Mouse (Mus musculus) kidney, adult 9 months (tissue): ENCODE results near the gene Dlg2.
A peak's percentile ranks its signal among the peaks of the same experiment; 100 is the strongest.

Experiments
- DNase-seq: peaks from one replicate; pipeline ENCODE4 v3.0.0; 2022

Dlg2 gene

DNA sequence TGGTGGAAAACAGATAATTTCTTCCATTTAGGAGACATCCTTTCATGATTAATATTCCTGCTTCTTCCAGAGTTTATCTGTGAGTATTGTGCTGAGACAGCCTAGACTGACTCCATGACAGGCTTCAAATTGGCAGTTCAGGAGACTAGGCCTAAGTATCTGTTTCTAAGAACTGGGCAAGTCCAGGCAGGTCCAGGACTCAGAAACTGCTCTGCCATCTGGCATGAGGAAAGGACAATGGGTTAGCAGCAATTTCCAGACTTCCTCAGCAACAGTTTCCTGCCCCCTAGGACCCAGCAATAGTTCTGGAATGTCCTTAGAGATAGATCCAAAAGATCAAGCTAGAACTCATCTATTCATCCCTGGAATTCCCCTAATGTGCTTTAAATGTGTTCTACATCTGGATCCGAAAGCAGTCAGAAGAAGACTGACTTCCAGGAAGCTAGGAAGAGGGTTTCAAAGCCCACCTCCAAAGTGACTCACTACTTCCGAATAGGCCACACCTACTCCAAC, 64.4 kb downstream of the Dlg2 start:
- no peak for DNase-seq

DNA sequence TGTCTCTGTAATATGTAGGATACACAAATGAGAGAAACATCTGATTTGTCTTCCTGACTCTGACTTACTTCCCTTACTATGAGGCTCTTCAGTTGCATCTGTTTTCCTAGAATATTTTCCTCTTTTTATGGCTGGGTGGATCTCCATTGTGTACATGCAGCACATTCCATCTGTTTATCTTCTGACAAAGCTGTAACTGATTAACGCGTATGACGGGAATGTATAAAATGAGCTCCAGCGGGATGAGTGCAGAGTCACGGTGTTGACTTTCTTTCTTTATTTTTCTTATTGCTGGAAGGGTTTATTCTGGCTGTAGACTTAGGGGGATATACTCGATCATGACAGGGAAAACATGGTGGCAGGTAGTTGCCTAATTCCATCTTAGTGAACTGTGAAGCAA, 76.9 kb downstream of the Dlg2 start:
- no peak for DNase-seq

DNA sequence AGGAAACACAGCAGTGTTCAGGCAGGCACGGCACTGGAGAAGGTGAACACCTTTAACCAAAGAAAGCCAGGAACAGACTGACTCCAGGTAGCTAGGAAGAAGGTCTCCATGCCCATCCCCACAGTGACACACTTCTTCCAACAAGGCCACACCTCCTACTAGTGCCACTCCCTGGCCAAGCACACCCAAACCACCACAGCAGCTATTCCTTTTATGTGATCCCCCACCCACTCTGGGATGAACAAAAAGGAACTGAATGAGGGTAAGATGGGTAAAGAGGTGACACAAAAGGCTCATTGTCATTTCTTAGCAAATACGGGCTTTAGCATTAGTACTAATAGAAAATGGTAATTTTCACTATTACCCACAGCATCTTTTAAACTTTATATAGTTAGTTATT, 77.9 kb downstream of the Dlg2 start:
- DNase-seq = no peak

DNA sequence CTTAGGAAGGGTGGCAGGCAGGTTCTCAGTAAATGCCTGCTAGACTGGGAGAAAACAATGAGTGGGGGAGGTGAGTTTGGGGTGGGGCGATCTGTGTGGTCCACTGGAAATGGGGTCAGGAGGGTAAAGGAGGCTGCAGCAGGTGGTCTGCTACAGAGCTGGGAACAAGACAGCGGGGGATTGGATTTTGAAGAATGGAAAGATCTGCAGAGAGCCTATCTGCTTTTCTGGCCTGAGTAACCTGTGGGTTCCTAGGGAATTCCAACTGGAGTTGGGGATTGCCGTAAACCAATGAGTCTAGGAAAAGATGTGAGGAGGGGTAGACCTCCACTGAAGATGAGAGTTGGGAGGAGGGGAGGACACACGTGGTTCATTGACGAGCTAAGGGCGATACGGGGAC, 92.7 kb downstream of the Dlg2 start:
- DNase-seq = no peak

DNA sequence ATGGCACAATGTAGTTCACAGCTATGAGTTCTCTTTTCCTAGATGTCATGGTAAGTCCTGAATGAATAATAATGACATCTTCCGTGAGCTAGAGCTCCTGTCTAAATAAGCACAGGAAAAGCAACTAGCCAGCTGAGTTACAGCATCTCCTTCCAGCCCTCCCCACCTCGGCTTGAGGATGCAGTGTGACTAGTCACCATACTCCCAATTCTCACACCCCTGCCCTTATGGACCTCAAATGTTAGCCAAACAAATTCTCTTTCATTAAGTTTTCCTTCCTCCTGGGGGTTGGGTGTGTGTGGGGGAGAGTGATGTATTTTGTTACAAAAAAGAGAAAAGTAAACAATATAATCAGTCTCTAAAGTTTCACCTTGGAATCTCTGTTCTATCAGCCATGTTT, 111.3 kb downstream of the Dlg2 start:
- no peak for DNase-seq

DNA sequence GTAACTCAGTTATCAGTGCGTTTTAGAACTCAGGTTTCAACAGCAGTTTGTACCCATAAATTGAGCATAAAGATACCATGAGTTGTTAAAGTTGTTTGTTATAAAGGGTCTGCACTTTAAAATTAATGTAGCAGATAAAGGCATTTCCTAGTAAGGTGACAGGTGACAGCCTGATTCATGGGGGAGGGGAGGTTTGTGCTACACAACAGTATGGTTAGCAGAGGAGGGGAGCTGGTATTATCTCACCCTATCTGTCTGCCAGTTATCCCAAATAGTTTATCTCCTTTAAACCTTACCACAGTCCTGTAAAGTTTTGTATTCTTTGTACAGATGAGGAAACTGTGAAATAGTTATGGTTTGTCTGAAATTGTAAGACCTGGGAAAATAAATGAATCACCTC, 111.8 kb downstream of the Dlg2 start:
- DNase-seq = no peak

DNA sequence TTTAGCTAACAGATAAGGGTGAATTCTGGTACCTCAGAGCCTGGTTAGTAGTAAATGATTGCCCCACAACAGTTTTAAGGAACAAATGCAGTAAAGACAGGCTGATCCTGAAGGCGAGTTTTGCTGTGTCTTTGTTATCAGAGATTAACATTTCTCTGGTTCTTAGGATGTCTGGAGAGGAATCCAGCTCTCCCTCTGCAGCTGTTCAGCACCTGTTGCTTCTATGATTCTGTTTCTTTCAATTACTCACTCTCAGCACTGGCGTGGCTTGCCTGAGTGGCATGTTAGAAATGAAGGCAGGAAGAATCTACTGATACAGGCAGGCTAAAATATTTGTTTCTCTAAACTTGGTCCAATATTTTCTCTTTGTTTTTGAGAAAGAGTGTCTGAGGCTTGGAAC, 133.3 kb downstream of the Dlg2 start:
- DNase-seq = no peak

DNA sequence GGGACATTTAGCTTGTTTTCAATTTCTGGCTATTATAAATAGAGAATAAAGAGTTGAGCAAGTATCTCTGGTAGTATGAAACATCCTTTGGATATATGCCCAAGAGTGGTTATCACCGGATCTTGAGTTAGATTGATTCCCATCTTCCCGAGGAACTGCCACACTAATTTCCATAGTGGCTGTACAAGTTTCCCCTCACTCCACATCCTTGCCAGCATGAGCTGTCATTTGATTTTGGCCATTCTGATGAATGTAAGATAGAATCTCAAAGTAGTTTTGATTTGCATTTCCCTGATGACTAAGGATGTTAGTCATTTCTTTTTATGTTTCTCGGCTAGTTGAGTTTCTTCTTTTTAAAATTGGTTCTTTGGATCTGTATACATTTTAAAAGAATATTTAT, 154.1 kb downstream of the Dlg2 start:
- DNase-seq = no peak

DNA sequence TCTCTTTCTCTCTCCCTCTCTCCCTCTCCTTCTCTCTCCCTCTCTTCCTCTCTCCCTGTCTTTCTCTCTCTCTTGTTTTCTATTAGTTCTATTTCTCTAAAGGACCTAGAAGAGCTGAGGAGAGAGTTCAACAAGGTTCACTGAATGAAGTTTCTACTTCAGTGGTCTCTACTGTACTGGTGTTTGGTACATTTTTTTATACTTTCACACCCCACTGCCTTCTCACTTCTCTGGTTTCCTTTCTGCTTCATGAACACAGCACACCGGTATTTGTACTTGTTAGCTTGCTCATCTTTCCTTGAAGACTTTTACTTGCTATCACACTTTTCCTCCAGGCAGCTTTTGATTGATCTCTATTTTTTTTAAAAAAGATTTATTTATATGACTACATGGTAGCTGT, 173.0 kb downstream of the Dlg2 start:
- no peak for DNase-seq

DNA sequence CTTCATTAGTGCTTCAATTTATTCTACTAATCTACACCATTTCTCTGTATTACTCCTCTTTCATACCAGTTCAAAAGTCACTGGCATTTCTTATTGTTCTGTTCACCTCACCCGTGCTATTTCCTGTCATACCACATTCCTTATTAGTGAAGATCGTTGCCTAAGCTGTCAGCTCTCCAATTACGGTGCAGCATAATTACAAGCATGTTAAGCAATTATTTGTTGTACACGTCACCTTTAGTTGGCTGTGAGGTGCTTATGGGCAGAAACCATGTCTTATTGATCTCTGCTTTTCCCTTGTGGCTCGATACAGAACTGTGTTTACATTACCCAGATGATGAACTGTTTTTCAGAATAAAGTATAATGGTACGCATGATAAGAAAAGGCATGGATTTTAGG, 174.7 kb downstream of the Dlg2 start:
- DNase-seq = no peak

DNA sequence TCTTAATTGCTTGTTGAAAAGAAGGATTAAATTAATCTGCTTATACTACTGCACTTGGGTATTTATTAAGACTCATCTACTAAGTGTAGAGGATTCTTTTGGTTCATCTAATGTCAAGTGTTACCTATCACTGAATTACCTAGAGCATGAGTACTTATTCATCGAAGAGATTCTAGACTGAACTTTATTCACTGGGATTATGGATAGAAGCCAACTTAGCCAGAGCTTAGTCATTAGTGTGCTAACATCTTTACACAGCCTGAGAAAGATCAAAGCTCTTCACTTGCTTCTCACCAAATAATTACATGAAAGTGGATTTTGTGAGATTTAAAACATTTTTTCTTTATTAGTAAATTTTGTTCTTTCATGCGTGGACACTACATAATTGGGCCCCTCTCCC, 175.1 kb downstream of the Dlg2 start:
- DNase-seq = no peak

DNA sequence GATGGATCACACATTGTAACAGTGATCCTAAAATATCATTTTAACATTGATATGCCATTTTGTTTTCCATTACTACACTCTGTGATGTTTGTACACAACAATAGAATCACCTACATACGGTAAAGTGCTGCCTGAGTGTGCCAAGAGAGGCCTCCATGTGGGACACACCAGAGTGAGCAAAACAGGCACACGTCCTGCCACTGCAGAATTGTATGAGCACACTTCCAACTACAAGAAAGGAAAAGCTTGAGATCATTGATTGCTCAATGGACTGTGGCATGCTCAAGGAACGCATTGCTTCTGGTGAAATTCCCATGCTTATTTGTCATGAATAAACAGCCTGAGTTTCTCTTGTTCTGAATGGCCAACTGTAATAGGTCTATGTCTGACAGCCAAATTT, 182.1 kb downstream of the Dlg2 start:
- peak; percentile 5 for DNase-seq

DNA sequence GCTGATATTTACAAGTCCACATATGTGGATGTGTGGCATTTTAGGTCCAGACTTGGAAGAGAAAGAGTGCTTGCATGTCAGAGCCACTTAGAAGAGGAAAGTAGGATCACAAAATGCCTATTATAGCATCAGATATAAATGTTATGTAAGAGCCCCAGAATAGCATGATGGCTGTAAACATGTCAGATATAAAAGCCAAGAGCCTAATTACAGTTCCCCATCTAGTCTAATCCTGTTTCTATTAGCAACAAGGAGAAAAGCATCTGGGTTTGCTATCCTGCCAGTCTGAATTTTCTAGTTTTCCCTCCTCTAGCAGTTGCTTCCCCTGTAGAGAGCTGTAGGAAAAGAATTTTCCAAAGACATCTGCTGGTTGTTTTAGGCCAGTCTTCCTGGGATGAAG, 217.6 kb downstream of the Dlg2 start:
- DNase-seq = no peak

DNA sequence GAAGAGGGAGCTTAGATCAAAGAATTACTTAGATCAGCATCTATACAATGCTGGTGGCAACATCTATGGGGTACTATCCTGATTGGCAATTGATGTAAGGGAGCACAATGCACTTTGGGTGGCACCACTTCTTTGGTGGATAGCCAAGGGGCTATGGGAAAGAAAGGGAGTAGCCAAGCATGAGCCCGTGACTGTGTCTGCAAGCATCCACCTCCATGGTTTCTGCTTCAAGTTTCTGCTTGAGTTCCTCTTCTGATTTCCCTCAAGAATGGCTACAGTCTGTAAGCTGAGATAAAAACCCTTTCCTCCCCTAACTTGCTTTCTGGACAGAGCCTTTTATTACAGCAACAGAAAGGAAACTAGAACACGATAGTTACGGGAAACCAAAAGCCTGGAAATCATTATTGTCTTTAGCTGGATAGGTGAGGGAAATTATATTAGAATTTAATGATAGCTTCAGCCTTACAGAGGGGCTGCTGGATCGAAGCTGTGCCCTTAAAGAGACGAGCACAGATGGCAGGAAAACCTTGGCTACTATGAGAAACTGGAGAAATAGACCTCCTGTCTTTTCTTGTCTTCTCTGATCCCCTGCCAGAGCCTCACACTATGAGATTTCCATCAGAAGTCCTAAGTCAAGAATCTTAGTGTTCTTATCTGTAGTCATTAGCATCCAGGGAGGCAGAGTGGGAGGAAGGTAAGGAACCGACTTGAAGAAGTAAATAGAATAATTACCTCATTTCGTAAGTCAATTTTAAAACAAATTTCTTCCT, 219.9 kb downstream of the Dlg2 start:
- no peak for DNase-seq

DNA sequence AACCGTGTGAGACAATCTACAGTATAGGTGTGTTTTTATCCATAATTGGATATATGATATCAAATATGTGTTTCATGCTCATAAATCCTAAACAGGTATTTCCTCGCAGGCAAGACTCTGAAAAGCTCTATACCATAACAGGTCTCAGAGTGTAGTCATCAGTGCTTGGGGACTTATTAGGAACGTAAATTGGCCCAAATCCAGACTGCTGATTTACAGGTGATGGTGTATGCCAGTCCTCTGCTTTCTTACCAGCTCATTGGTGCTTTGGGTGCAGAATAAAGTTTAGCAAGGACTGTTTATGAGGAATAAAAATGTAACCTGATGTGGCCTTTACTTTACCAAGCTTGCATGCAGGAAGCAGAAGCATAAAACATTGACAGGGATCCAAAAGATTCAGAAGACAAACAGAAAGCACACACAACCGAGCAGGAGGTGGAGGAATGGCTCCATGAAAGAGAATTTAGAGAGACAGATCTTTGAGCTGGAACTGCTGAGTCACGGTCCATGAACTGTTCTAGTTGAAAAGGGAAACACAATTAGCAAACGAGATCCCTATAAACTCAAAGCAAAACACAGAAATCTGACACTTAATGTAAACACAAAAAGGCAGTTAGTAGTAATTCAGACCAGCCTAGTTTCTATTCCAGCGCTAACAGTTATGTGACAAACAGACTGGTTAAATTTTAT, 226.8 kb downstream of the Dlg2 start:
- peak; percentile 11 for DNase-seq

DNA sequence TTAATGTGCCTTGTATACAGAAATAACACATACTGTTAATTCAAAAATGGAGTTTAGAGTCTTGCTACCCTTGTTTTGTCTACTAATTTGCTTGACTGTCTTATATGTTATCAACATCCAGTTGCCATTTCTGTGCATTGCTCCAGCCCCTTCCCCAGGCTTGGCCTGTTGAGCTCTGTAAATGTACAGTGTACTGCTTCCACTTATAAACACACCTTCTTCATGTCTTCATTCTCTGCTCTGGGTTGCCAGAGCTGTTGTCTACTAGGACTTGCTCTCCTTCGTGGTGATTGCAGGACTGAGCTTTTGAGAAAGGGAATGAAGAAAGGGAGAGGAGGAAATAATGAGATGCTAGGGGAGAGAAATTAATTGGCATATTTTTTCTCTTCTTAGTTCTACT, 227.5 kb downstream of the Dlg2 start:
- no peak for DNase-seq

DNA sequence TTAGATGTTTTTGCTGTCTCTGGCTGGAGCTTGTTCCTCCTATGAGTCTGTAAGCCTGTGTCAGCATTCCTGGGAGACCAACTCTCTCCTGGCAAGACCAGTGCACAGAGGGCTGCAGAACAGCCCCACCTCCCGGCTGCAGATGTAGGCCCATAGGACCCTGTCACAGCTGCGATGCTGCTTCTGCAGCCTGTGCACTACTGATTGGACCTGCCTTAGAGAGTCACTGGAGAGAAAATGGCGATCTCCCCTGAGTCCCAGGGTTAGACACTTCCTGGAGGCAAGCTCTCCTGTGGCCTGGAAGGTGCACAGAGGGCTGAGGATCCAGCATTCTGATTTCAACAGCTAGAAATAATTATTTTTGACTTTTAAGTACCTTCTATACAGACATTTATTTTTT, 257.6 kb downstream of the Dlg2 start:
- DNase-seq = no peak

DNA sequence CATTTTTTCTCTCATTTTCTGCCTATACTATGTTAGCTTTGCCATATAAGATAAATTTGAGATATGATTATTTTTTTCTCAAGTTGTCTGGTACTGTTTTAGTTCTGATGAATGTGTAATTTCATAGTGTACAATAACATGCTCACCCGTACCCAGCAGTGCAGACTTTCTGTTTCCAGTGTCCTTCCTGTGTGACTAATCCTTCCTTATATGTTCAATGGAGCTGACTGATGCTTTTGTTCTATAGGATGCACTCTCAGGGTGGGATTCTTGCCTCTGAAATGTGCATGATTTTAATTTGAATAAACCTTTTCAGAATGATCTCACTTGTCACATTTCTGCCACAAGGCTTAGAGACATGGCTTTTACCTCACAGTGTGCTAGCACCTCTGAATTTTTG, 259.9 kb downstream of the Dlg2 start:
- no peak for DNase-seq

DNA sequence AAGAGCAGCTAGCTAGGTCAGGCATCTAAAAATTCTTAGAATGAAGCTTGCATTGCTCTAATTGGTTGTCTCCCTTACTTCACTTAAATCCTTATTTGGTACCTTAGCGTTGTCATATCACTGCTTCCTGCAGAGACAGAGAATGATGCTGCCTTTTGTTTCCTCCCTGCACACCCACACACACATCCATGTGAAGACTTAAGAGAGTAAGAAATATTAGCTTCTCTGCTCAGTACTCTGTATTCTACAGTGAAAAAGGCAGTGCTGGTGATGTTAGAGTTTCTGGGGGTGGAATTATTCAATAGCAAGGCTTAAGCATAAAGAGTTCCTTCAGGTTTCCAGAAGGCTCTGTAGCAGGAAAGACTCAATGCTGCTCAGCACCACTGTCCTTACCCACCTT, 272.2 kb downstream of the Dlg2 start:
- no peak for DNase-seq

DNA sequence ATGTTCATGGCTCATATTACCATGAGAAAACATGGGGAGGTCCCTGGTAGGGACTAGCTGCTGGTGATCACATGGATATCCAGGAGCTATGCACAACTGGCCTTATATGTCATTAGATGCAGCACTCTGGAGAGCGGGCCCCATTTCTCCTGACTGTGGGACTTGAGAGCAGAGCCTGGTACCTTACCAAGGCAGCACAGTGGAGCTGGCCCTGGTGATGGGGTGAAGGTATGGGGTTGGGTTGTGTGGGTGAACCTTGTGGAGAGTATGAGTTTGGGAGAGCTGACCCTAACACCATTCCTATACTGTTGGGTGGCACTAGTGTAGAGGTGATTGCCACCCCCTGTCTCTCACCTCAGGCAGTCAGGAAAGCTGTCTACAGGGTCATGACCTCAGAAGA, 311.5 kb downstream of the Dlg2 start:
- DNase-seq = no peak

DNA sequence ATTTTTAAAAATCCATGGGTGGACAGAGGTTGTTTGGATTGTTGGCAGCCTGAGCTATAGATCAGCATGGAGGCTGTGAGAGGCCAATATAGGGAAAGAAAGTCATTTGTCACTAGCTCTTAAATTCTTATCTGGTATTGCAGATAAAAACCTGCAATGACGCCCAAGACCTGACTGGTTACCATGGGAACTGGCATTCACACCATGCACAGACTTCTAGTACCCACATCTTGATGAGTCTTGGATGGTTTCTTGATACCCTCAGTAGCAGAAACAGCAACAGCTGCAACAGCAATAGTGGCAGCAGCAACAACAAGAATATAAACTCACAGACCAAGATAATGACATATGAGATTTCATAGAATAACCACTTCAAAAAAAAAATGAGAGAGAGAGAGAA, 315.1 kb downstream of the Dlg2 start:
- DNase-seq = no peak

DNA sequence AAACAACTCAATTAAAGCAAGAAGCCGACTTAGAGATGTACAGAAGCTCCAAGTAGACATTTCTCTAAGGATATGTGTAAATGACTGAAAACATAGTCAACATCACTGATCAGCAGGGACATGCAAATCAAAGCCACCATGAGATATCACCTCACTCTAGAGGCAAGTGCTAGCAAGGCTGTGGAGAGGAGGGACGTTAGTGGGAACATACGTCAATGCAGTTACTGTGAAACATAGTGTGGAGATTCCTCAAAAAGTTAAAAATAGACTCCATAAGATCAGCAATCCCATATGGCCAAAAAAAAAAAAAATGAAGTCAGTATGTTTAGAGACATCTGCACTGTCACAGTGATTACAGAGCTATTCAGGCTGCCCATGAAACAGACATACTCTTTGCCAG, 349.2 kb downstream of the Dlg2 start:
- no peak for DNase-seq

DNA sequence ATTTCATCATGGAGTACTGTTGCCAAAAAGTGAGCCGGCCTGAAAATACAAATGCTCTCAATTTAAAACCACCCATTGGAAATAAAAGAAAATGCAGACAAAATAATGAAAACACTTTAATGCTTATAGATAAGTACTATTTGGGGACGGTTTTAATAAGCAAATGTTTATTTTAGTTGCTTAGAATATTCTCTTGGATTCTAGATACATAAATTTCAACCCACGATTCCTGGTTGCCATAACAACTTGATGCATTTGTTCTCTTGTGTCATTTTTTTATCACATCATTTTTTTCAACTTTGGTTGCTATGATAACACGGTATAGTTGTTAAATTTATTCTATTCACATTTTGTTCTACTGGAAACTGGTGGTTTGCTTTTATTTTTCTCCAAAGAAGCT, 364.8 kb downstream of the Dlg2 start:
- DNase-seq = no peak

DNA sequence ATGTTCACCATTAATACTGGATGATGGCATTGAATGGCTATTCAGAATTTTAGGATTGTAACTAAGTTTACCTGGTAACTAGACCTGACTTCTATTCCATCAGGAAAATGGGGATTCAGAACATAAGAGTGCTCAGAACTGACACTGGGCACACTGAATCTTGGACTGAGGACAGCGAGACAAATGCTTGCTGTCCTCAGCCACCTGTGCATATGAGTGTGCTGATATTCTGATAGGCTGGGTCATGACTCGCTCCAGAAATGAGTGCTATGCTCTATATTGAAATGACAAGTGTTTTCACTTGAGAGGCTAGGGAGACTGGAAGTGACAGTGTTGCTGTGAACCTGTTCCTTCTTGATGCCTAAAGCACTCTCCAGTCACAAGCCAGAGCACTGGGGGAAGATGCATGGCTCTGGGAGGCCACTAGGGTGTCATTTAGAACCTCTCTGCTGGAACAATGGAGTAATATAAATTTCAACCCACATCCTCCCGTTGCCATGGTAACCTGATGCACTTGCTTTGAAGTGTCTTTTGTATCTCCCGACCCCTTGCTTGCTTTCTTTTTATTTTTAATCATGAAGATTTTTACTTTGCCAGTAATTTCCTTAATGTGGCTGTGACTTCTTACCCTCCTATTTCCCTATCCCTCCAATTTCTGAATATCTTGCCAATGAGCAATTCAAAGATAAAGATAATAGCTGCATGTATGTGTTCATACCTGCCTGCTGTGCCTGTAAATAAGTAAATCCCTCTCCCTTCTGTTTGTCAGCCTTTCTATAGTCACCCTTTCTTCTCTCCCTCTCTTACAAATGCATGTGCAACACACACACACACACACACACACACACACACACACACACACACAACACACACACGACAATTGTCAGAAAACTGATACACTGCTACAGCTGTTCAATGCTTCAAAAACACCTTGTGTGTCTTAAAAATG, 367.1 kb downstream of the Dlg2 start:
- DNase-seq = no peak
